Mouse (Mus musculus): ENCODE measurements at regions not wholly inside any gene's neighbourhood (a gene's known extent, or its start where the extent isn't known, plus 50 kb on each side); places are given as distances from the start of the nearest gene placed in this dataset.
A peak's percentile ranks its signal among the peaks of the same experiment; 100 is the strongest.

DNA sequence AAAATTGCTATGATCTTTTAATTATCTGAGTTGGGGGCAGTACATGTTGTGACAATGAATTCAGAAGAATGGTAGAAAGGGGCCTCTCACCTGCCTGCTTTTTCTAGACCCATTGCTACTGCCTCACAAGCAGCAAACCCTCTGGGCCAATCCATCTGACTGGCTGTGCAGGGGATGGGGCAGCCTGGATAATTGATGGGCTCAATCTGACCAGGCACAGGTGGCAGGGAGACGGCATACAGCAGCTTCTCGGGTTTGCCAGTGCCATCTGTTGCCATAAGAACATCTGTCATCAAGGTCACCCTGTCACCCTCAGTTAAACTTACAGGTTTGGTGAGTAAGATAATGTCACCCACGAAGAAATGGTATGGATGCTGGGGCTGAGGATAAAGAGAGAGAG lies 189.9 kb upstream of the Gm12695 start:
- no peak for ATAC-seq (ENCODE audit: low FRiP score, low TSS enrichment)
- no peak overlapping the region for H3K27ac ChIP-seq (replicated peaks; ENCODE audit: low read depth, low read length)

DNA sequence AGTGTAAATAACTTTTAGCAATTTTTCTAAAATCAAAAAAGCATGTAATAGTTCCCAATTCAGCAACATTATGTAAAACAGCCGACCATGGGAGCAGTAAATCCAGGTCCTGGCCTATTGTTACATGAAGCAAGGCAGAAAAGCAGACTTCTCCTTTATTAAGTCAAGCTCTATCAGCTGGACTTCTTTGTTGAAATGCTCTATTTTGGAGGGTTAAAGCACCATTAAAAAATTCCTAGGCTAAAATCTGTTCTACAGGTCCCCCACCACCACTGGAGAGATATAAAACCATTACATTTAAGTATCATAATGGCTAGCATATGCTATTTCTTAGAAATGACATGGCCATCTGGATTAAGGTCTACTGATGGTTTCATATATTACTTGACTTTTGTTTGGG lies 188.8 kb upstream of the Gm12695 start:
- no peak for ATAC-seq (ENCODE audit: low FRiP score, low TSS enrichment)
- Histone ChIP-seq H3K9me3 (ENCODE audit: control insufficient read depth, low read length) (no peaks in the 10 kb centered on the region), H3K4me3 (replicated peaks; ENCODE audit: low read depth, low read length) (no peak overlapping the region), H3K27me3 (ENCODE audit: control insufficient read depth, insufficient read depth, low read length) (no peaks in the 10 kb centered on the region), H3K9ac (replicated peaks; ENCODE audit: low read length) (no peak overlapping the region), H3K4me1 (ENCODE audit: control insufficient read depth, insufficient read depth, low read length) (no peaks in the 10 kb centered on the region), H3K4me2 (ENCODE audit: low read length) (no peak overlapping the region), H3K27ac (replicated peaks; ENCODE audit: low read depth, low read length) (no peak overlapping the region), H3K36me3 (ENCODE audit: control insufficient read depth, insufficient read depth, low read length) (no peaks in the 10 kb centered on the region)
- WGBS, result 62% methylated on average over 1 of the region's 1 CpGs
- DNase-seq, result no peak

More for the DNA sequence above, 189.9 kb upstream of the Gm12695 start:
- DNase-seq, result no peak
- Histone ChIP-seq H3K9me3 (ENCODE audit: control insufficient read depth, low read length) (no peaks in the 10 kb centered on the region), H3K4me3 (replicated peaks; ENCODE audit: low read depth, low read length) (no peak overlapping the region), H3K4me1 (ENCODE audit: control insufficient read depth, insufficient read depth, low read length) (no peaks in the 10 kb centered on the region), H3K4me2 (ENCODE audit: low read length) (no peak overlapping the region), H3K36me3 (ENCODE audit: control insufficient read depth, insufficient read depth, low read length) (no peaks in the 10 kb centered on the region), H3K9ac (replicated peaks; ENCODE audit: low read length) (no peak overlapping the region), H3K27me3 (ENCODE audit: control insufficient read depth, insufficient read depth, low read length) (no peaks in the 10 kb centered on the region)
- 67% methylated on average over 3 of the region's 3 CpGs for WGBS

DNA sequence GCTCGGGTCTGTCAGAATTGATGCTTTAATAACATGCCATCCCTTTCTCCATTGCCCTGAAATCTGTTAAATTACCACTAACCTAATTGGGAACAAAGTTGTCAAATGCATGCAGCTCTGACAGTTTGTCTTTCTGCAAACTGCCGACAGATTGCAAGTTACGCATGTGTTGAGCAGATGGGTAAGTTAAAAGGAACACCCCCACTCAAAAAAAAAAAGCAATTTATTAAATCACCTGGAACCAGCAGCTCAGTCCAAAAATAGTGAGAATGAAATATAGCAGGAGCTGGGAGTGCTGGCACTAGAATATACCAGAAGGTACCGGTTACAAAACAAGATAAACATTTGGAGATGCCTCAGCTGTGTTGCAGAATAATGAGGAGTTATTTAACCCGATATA lies 184.2 kb upstream of the Gm12695 start:
- Histone ChIP-seq H3K4me2 (ENCODE audit: low read length) (no peak overlapping the region), H3K27ac (replicated peaks; ENCODE audit: low read depth, low read length) (no peak overlapping the region), H3K4me1 (ENCODE audit: control insufficient read depth, insufficient read depth, low read length) (no peaks in the 10 kb centered on the region), H3K9ac (replicated peaks; ENCODE audit: low read length) (no peak overlapping the region), H3K27me3 (ENCODE audit: control insufficient read depth, insufficient read depth, low read length) (no peaks in the 10 kb centered on the region), H3K36me3 (ENCODE audit: control insufficient read depth, insufficient read depth, low read length) (no peaks in the 10 kb centered on the region), H3K4me3 (replicated peaks; ENCODE audit: low read depth, low read length) (no peak overlapping the region), H3K9me3 (ENCODE audit: control insufficient read depth, low read length) (no peaks in the 10 kb centered on the region)
- 77% methylated on average over 5 of the region's 5 CpGs for WGBS
- ATAC-seq (ENCODE audit: low FRiP score, low TSS enrichment) (no peak), DNase-seq (peak; percentile 11)

DNA sequence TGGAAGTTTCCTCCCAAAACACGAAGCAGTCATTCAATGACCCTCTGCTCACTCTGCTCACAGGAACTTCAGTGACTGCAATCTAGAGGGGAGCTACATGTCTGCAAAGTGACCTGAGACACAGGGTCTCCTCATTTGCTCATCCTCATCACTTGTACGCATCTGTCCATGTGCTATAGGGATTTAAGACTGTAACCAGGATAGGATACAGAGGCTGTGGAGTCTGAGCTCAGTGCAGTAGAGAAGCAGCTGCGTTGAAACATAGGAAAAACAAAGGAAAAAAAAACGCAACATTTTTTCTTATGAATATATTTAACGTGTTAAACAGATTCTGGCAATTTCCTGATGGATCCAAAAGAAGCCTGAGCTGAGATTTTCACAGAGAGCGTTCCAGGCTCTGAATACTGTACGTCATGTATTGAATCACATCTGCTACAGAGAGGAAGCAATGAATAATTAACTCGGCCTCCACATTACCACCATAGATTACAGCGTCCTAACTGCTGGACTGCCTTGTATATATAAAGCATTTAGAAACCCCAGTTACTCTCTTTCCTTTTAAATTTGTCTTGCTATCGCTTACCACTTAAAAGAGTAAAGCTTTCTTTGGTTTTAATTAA lies 183.7 kb upstream of the Gm12695 start:
- 0 out of 2 replicates have a peak, but pooled peaks have one; percentile 31 for ATAC-seq (ENCODE audit: low FRiP score, low TSS enrichment)
- no peak overlapping the region for H3K4me2 ChIP-seq (ENCODE audit: low read length)
- H3K36me3 ChIP-seq (ENCODE audit: control insufficient read depth, insufficient read depth, low read length), result no peaks in the 10 kb centered on the region
- 0 out of 2 replicates have a peak overlapping the region, but pooled peaks have one; percentile 20 for H3K9ac ChIP-seq (replicated peaks; ENCODE audit: low read length)
- H3K4me3 ChIP-seq (replicated peaks; ENCODE audit: low read depth, low read length), result no peak overlapping the region
- H3K4me1 ChIP-seq (ENCODE audit: control insufficient read depth, insufficient read depth, low read length), result no peaks in the 10 kb centered on the region
- DNase-seq, result peak; percentile 46
- no peaks in the 10 kb centered on the region for H3K27me3 ChIP-seq (ENCODE audit: control insufficient read depth, insufficient read depth, low read length)
- WGBS, result 71% methylated on average over 10 of the region's 10 CpGs
- no peak overlapping the region for H3K27ac ChIP-seq (replicated peaks; ENCODE audit: low read depth, low read length)
- no peaks in the 10 kb centered on the region for H3K9me3 ChIP-seq (ENCODE audit: control insufficient read depth, low read length)
